Mouse (Mus musculus) heart, adult 2 months (tissue): ENCODE measurements around the gene Cbs. TPM values are rescaled to one million over a fixed set of nuclear protein-coding genes. Genes with fewer than 3 reads are reported as not detected.

Experiments
- DNase-seq, 2 experiments: peaks; one replicate each; pipeline ENCODE4 v3.0.0; 2021
- H3K27ac ChIP-seq: fragments of 200-600 bp; 2 replicates; pipeline ENCODE4 v1.8.1; 2022
- H3K27me3 ChIP-seq: fragments of 200-500 bp; 2 replicates; pipeline ENCODE4 v1.6.1; 2012; ENCODE audit warnings: mild to moderate bottlenecking, low read length, inconsistent platforms, mixed read lengths; ENCODE audit not compliant: control insufficient read depth, insufficient read depth
- H3K36me3 ChIP-seq: fragments of 200-500 bp; 2 replicates; pipeline ENCODE4 v1.6.1; 2012; ENCODE audit warnings: low read length, inconsistent platforms; ENCODE audit not compliant: control insufficient read depth, insufficient read depth
- H3K4me1 ChIP-seq: fragments of 200-500 bp; 2 replicates; pipeline ENCODE4 v1.6.1; 2011; ENCODE audit warnings: low read length; ENCODE audit not compliant: control insufficient read depth, insufficient read depth
- H3K4me3 ChIP-seq: fragments of 200-600 bp; 2 replicates; pipeline ENCODE4 v1.8.1; 2022
- H3K79me2 ChIP-seq: fragments of 200-500 bp; replicated peaks from 2 replicates; pipeline ENCODE4 v1.6.1; 2012; ENCODE audit warnings: mild to moderate bottlenecking, inconsistent platforms, low read length, moderate library complexity, mixed read lengths; ENCODE audit not compliant: control insufficient read depth, insufficient read depth
- H3K9ac ChIP-seq: fragments of 200-500 bp; 2 replicates; pipeline ENCODE4 v1.6.1; 2012; ENCODE audit warnings: low read depth, mild to moderate bottlenecking, control low read depth, inconsistent platforms, low read length, mixed read lengths
- CTCF ChIP-seq: fragments of 200-600 bp; IDR thresholded peaks from 2 replicates; pipeline ENCODE4 v1.8.1; 2022; ENCODE audit warnings: antibody characterized with exemption, mild to moderate bottlenecking, moderate library complexity
- EP300 ChIP-seq: fragments of 200-500 bp; IDR thresholded peaks from 2 replicates; pipeline ENCODE4 v1.6.1; 2011; ENCODE audit warnings: low read depth, low read length, control low read depth; ENCODE audit not compliant: insufficient read depth
- POLR2A ChIP-seq: fragments of 200-500 bp; IDR thresholded peaks from 2 replicates; pipeline ENCODE4 v1.6.1; 2011; ENCODE audit warnings: mild to moderate bottlenecking, low read depth, low read length, control low read depth; ENCODE audit not compliant: insufficient read depth
- WGBS: fragments of 180-500 bp; shearing (Covaris S2); methylation state at CpG from one replicate; pipeline ENCODE4 v1.1.7; 2018; 5-methylcytosine and 5-hydroxymethylcytosine counted together
- intact Hi-C: fragments of 180-260 bp; cut with DNase I; formaldehyde crosslinking; loops from one replicate; pipeline ENCODE4 v1.15.1; 2025
- microRNA-seq, 2 experiments: library from miRNA; unstranded; fragments of <30 nt; microRNA quantifications; one replicate each; pipeline ENCODE4 v1.2.0; 2021
- polyA plus RNA-seq: library from polyadenylated mRNA; depleted of rRNA; stranded (reverse); fragments of >200 nt; gene quantifications from 2 replicates; pipeline ENCODE4 v1.2.3, GENCODE M21; 2012; rRNA removed
- total RNA-seq, 2 experiments: library from RNA; stranded (reverse); gene quantifications; 2 replicates each; pipeline ENCODE4 v1.2.3; 2021

Gene Cbs
- total and polyA plus RNA-seq, 3 experiments = 0.94 to 7.0 (median 2.4) TPM

DNA sequence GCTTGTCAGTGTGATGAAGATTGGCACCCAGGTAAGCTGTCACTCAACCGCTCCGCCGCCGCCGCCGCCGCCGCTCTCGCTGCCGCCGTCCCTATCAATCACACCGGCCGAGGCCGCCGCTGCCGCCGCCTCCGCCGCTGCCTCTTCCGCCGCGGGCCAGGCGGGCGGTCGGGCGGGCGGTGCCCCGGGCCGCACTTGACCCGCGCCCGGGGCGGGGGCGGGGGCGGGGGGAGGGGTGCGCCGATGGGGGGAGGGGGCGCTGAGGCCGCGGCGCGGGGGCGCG, 72.2 kb downstream of the Cbs start:
- peak overlapping the region; percentile 84 for H3K4me3 ChIP-seq
- peak overlapping the region; percentile 98 for H3K9ac ChIP-seq
- TF ChIP-seq POLR2A = no peak
- TF ChIP-seq CTCF = no peak
- no peak for TF ChIP-seq EP300
- peaks cover 3% of the 10 kb centered on the region for H3K36me3 ChIP-seq
- peaks cover 11% of the 10 kb centered on the region for H3K4me1 ChIP-seq
- under 1% methylated on average over 44 of the region's 44 CpGs for WGBS
- peak overlapping the region; percentile 89 for H3K27ac ChIP-seq
- H3K27me3 ChIP-seq = no peaks in the 10 kb centered on the region
- H3K79me2 ChIP-seq = peaks cover 8% of the 10 kb centered on the region
- intact Hi-C loops = loop anchor here (5.0 kb wide), 2 partner anchors 52 to 93 kb away; partner anchors contain the start of gene U2af1
- DNase-seq = no peak

DNA sequence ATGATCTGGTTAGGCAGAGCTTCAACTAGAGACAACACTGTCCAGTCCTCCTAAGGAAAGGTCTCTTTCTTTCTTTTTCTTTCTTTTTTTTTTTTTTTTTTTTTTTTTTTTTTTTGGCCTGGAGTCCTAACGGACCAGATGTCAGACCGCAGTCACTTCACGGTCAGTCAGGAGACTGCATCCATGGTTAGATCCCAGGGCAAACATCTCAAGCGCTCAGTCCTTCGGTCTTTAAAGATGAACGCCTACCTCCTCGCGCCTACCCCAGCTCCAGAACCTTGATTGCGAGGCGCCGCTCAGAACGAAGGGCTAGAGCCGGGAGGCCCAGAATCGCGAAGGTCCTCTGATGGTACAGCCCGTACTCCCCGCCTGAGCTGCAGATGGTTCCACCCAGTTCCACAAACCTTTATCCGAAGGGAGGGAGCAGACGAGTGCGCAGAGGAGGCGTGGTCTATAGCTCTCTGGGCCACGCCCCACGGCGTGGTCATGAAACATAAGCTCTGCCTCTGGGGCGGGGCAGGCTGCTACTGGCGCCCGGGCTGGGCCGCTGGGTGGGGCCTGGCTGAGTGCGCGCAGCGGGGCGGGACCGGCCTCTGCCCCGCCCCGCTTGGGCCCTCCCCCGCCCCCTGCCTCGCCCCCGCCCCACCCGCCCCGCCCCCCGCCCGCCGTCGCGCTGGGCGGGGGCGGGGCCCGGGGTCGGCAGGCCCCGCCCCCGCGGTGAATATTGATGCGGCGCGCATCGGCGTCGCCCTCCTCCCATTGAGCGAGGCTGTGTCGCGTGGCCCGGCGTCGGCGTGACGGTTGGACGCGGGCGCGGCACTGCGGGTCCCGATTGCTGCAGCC, 72.8 kb downstream of the Cbs start, which contains the start of gene Pknox1:
Pknox1 (plus strand) TSS at position 720 of the 843 bp plus-strand sequence.
- Histone ChIP-seq H3K4me1 (peaks cover 11% of the 10 kb centered on the region), H3K9ac (peak within 1 kb of the TSS; percentile 98), H3K79me2 (peaks cover 8% of the 10 kb centered on the region), H3K27ac (peak within 1 kb of the TSS; percentile 99), H3K36me3 (peaks cover 3% of the 10 kb centered on the region), H3K27me3 (no peaks in the 10 kb centered on the region), H3K4me3 (peak within 1 kb of the TSS; percentile 84)
- peak; percentile 97 to 99 for DNase-seq
- WGBS = under 1% methylated on average over 70 of the region's 72 CpGs
- no peak for TF ChIP-seq CTCF
- peak; percentile 85 for TF ChIP-seq POLR2A
- TF ChIP-seq EP300 = peak; percentile 70; the same call in 1 of the 2 replicates
- intact Hi-C loops = no loop called here

DNA sequence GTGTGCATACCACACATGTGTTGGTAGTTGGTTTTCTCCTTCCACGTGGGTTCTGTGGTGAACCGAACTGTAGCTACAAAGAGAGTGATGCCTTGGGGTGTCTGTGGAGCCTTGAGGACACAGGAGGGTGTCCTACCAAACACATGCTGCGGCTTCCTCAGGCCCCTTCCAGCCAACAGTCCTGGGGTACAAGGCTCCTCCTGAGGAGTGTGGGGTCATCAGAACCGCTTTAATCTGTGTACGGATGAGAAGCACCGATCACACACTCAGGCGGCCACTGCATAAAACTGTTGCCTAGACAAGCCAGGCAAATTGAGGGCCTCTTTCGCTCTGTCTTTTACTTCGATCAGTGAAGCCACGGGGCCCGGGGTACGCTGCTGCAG, 73.4 kb downstream of the Cbs start:
- intact Hi-C loops = loop anchor here (2.0 kb wide), 1 partner anchor 43 kb away; the partner anchor contains the start of gene Ndufv3

GRCm38 (mm10) chr17:31559021-31559789, 77.8 kb downstream of the Cbs start:
- 82% methylated on average over 11 of the region's 11 CpGs for WGBS
- Histone ChIP-seq H3K27me3 (no peaks in the 10 kb centered on the region), H3K9ac (no peak overlapping the region), H3K36me3 (no peaks in the 10 kb centered on the region), H3K4me3 (no peak overlapping the region), H3K79me2 (no peaks in the 10 kb centered on the region), H3K4me1 (peaks cover 4% of the 10 kb centered on the region), H3K27ac (no peak overlapping the region)
- TF ChIP-seq EP300 = no peak
- no peak for TF ChIP-seq POLR2A
- no peak for TF ChIP-seq CTCF
- DNase-seq = no peak
- intact Hi-C loops = no loop called here

More for the DNA sequence above, 73.4 kb downstream of the Cbs start:
- H3K4me3 ChIP-seq = peak overlapping the region; percentile 55
- peaks cover 3% of the 10 kb centered on the region for H3K36me3 ChIP-seq
- DNase-seq = peak in 1 of 2 experiments; percentile 64
- H3K4me1 ChIP-seq = peaks cover 9% of the 10 kb centered on the region
- peak overlapping the region; percentile 45 for H3K9ac ChIP-seq
- H3K27me3 ChIP-seq = no peaks in the 10 kb centered on the region
- no peak for TF ChIP-seq CTCF
- no peak for TF ChIP-seq EP300
- TF ChIP-seq POLR2A = no peak
- H3K79me2 ChIP-seq = peaks cover 8% of the 10 kb centered on the region
- H3K27ac ChIP-seq = peak overlapping the region; percentile 99
- WGBS = 11% methylated on average over 12 of the region's 12 CpGs

Small RNA genes within 50 kb of the gene (microRNA-seq; reads per million reads assigned to microRNA genes)
- gene Gm24970 = 0 to 0.39 reads per million in 2 experiments

Other genes with a start within 250 kb of the Cbs start
- gene Wdr4, start 117.3 kb downstream of the Cbs start, total RNA-seq = 1 to 10 TPM; 5.2 to 5.6 TPM
- 9.8 and 9.9 TPM in 2 replicates for gene Wdr4, start 117.3 kb downstream of the Cbs start, polyA plus RNA-seq
- gene Ndufv3, start 117.1 kb downstream of the Cbs start, total RNA-seq = 1,000 to 10,000 TPM; 1,326 to 1,509 TPM
- gene Ndufv3, start 117.1 kb downstream of the Cbs start, polyA plus RNA-seq = 764 and 972 TPM in 2 replicates
- 10 to 100 TPM in 1 of 2 experiments, 1 to 10 TPM in 1; 9.3 to 13.1 TPM for gene Pknox1, start 72.5 kb downstream of the Cbs start, total RNA-seq
- 6.8 and 16.4 TPM in 2 replicates for gene Pknox1, start 72.5 kb downstream of the Cbs start, polyA plus RNA-seq
- 10 to 100 TPM; 71.9 to 72.5 TPM for gene U2af1, start 21.7 kb upstream of the Cbs start, total RNA-seq
- gene U2af1, start 21.7 kb upstream of the Cbs start, polyA plus RNA-seq = 32.6 and 52.6 TPM in 2 replicates
- not detected for gene Cryaa, start 40.6 kb upstream of the Cbs start, total RNA-seq
- gene Cryaa, start 40.6 kb upstream of the Cbs start, polyA plus RNA-seq = 0.31 TPM in 1 of 2 replicates, not detected in the other
- gene Sik1, start 218.6 kb upstream of the Cbs start, total RNA-seq = 10 to 100 TPM; 39.6 to 62.7 TPM
- 15.4 and 21.0 TPM in 2 replicates for gene Sik1, start 218.6 kb upstream of the Cbs start, polyA plus RNA-seq